Mouse (Mus musculus): Measurements from ENCODE around the gene Hoxb9. TPM values are rescaled to one million over a fixed set of nuclear protein-coding genes. Genes with fewer than 3 reads are reported as not detected.
A peak's percentile ranks its signal among the peaks of the same experiment; 100 is the strongest.

Gene Hoxb9
- polyA plus RNA-seq, 1 experiment from 2014 or later, result 72.9 TPM

DNA sequence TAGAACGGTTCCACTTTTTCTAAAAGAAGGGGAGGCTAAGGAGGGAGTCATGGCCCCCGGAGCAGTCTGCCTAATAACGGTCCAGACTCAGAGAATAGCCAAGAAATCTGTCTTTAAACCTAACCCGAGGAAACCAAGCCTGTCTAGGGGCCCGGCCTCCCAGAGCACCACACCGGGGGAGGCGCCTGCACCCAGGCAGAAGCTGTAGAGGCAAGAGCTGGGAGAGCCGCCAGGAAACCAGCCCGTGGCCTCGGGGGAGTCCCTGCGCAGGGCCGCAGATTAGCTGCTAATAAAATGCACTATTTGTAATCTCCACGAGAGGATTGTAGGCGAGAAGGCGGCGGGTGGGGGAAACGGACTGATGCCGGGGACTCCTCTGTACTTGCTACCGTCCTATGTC is 1.4 kb upstream of the Hoxb9 start:
- ATAC-seq (ENCODE audit: low read depth), result peak; percentile 40
- no peaks in the 10 kb centered on the region for H3K9me3 ChIP-seq
- H3K4me1 ChIP-seq (replicated peaks), result peaks cover 83% of the 10 kb centered on the region
- H3K36me3 ChIP-seq, result 0 out of 2 replicates have a peak, but pooled peaks cover 2% of the 10 kb centered on the region
- H3K4me3 ChIP-seq, result peak overlapping the region; percentile 99
- peak overlapping the region; percentile 96 for H3K4me2 ChIP-seq
- peak overlapping the region; percentile 100 for H3K9ac ChIP-seq
- peaks cover 14% of the 10 kb centered on the region for H3K27me3 ChIP-seq
- WGBS, result under 1% methylated on average over 19 of the region's 19 CpGs
- H3K27ac ChIP-seq (replicated peaks), result peak overlapping the region; percentile 100

GRCm38 (mm10) chr11:96271541-96272011 is 319 bp downstream of the Hoxb9 start:
- Histone ChIP-seq H3K4me3 (peak overlapping the region; percentile 99), H3K27ac (replicated peaks) (peak overlapping the region; percentile 100), H3K4me2 (peak overlapping the region; percentile 96), H3K9ac (peak overlapping the region; percentile 100), H3K36me3 (no peaks in the 10 kb centered on the region), H3K9me3 (no peaks in the 10 kb centered on the region), H3K4me1 (replicated peaks) (peaks cover 83% of the 10 kb centered on the region), H3K27me3 (peaks cover 5% of the 10 kb centered on the region)
- ATAC-seq (ENCODE audit: low read depth), result peak; percentile 7; the same call in 1 of the 2 replicates
- WGBS, result under 1% methylated on average over 52 of the region's 52 CpGs

DNA sequence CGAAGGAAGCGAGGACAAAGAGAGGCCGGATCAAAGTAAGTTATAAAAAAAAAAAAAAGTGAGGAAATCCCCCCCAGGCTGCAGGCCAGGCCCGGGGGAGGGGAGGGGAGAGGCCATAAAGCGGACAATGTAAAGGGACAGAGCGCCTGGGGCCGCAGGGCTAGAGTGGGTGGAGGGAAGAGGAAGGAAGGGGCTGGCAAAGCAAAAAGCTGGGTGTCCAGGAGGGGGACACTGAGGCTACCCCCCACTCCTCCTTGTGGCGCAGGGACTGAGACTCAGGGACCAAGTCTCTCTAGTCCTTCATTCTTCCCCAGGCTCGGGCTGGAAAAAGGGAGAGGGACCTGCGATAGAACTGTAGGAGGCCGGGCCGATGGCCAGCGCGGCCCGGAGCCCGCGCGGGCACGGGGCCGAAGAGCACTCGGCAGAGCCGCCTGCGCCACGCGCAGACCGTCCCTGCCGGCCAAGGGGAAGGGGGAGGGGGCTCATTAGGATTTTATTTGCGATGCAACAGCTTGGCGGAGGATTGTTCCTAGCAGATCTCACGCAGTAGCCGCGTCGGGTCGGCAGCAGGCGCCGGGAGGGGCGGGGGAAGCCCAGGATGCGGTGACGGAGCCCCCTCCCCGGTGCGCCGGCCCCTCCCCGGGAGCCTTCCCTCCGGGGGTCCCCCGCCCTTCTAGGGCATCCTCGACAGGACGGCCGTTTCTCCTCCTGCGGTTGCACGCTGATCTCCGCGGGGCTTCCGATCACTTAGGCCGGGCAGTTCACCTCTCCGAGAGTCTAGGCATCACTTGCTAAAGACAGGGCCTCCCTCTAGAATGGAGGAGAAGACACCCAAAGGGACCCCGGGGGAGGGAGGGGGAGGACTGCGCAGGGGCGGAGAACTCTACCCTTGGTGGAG is 1.0 kb downstream of the Hoxb9 start:
- peak overlapping the region; percentile 99 for H3K4me3 ChIP-seq
- H3K27ac ChIP-seq (replicated peaks), result peak overlapping the region; percentile 100
- no peaks in the 10 kb centered on the region for H3K36me3 ChIP-seq
- peak; percentile 29 for ATAC-seq (ENCODE audit: low read depth)
- peak overlapping the region; percentile 100 for H3K9ac ChIP-seq
- H3K4me1 ChIP-seq (replicated peaks), result peaks cover 84% of the 10 kb centered on the region
- peak overlapping the region; percentile 96 for H3K4me2 ChIP-seq
- WGBS, result under 1% methylated on average over 48 of the region's 58 CpGs
- H3K27me3 ChIP-seq, result no peaks in the 10 kb centered on the region; the same call in 1 of the 2 replicates
- H3K9me3 ChIP-seq, result no peaks in the 10 kb centered on the region

DNA sequence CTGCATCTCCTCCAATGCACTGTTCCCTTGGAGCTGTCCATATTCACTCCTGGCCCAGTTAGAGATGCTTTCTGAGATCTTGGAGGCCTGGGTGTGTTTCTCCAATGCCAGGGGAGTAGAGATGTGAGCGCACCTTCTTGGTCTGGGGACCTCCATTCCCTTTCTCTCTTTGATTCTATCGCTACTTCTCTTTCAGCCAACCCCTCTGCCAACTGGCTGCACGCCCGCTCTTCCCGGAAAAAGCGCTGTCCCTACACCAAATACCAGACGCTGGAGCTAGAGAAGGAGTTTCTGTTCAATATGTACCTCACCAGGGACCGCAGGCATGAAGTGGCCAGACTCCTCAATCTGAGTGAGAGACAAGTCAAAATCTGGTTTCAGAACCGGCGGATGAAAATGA is 3.2 kb downstream of the Hoxb9 start:
- H3K4me3 ChIP-seq, result peak overlapping the region; percentile 99
- 5% methylated on average over 10 of the region's 10 CpGs for WGBS
- H3K27ac ChIP-seq (replicated peaks), result peak overlapping the region; percentile 100
- H3K27me3 ChIP-seq, result no peaks in the 10 kb centered on the region
- no peaks in the 10 kb centered on the region for H3K36me3 ChIP-seq
- peak overlapping the region; percentile 96 for H3K4me2 ChIP-seq
- peaks cover 88% of the 10 kb centered on the region for H3K4me1 ChIP-seq (replicated peaks)
- peak overlapping the region; percentile 100 for H3K9ac ChIP-seq
- ATAC-seq (ENCODE audit: low read depth), result no peak
- H3K9me3 ChIP-seq, result no peaks in the 10 kb centered on the region

DNA sequence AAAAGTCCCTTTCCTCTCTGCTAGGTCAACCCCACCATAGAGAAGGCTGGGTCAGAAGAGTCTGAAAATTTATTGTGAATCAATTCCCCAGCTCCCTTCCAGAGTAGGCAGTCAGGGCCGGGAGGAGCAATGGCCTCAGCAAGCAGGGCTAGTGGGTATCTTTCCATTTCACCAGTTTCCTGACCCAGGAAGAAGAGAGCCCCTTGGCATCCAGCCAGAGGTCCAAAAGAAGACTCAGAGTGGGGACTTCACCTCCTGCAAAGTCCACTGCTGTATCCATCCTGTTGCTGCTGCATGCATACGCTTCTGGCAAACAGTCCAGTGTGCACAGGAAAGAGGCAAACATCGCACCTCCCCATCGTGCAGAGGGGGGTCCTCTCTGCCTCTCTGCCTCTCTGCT is 4.6 kb downstream of the Hoxb9 start:
- Histone ChIP-seq H3K27me3 (no peaks in the 10 kb centered on the region), H3K4me1 (replicated peaks) (peaks cover 87% of the 10 kb centered on the region), H3K36me3 (no peaks in the 10 kb centered on the region), H3K4me3 (peak overlapping the region; percentile 99), H3K27ac (replicated peaks) (peak overlapping the region; percentile 100), H3K4me2 (peak overlapping the region; percentile 96), H3K9ac (peak overlapping the region; percentile 100), H3K9me3 (no peaks in the 10 kb centered on the region)
- no peak for ATAC-seq (ENCODE audit: low read depth)
- WGBS, result 10% methylated on average over 4 of the region's 4 CpGs

GRCm38 (mm10) chr11:96277151-96278044 is 6.1 kb downstream of the Hoxb9 start:
- peak overlapping the region; percentile 100 for H3K9ac ChIP-seq
- H3K4me2 ChIP-seq, result peak overlapping the region; percentile 96
- no peak for ATAC-seq (ENCODE audit: low read depth)
- H3K9me3 ChIP-seq, result no peaks in the 10 kb centered on the region
- 1% methylated on average over 35 of the region's 35 CpGs for WGBS
- peak overlapping the region; percentile 99 for H3K4me3 ChIP-seq
- H3K27me3 ChIP-seq, result no peaks in the 10 kb centered on the region
- peaks cover 90% of the 10 kb centered on the region for H3K4me1 ChIP-seq (replicated peaks)
- no peaks in the 10 kb centered on the region for H3K36me3 ChIP-seq
- H3K27ac ChIP-seq (replicated peaks), result peak overlapping the region; percentile 100

DNA sequence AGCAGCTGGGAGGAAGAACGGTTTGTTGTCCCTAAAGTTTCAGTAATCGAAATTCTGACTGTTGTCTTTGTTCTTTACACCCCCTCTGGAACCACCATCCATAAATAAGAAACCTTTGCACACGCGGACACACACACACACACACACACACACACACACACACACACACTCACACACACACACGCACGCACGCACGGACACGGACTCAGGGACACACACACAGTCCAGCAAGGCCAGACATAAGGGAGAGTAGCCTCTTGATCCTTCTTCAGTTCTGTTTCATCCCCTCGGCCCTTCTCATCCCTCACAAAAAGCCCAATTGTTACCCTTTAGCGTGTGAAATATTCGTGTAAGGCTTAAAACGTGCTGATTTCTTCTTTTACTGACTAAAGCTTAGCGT is 7.1 kb downstream of the Hoxb9 start:
- no peak for ATAC-seq (ENCODE audit: low read depth)
- WGBS, result 1% methylated on average over 14 of the region's 14 CpGs
- H3K4me3 ChIP-seq, result peak overlapping the region; percentile 99
- peak overlapping the region; percentile 100 for H3K27ac ChIP-seq (replicated peaks)
- H3K36me3 ChIP-seq, result no peaks in the 10 kb centered on the region
- peaks cover 81% of the 10 kb centered on the region for H3K4me1 ChIP-seq (replicated peaks)
- peak overlapping the region; percentile 100 for H3K9ac ChIP-seq
- H3K4me2 ChIP-seq, result peak overlapping the region; percentile 96
- no peaks in the 10 kb centered on the region for H3K27me3 ChIP-seq
- H3K9me3 ChIP-seq, result no peaks in the 10 kb centered on the region

DNA sequence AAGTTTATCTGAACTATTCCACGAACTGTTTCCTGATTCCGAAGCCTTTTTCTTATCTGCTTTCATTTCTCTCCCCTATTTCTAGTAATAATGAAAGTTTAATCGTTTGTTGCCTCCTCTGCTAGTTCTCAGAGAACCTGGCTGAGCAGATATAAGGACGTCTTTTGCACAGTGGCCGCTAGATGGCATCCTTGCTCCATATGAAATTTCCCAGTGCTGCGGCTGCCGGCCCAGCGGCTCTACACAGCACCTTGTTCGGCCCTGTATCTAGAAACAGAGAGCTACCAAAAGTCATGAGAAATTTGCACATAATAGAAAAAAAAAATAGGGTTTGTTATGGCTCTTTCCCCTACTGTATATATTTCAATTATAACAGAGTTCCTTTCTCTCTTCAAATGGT is 7.5 kb downstream of the Hoxb9 start:
- peak overlapping the region; percentile 100 for H3K9ac ChIP-seq
- no peaks in the 10 kb centered on the region for H3K9me3 ChIP-seq
- H3K27me3 ChIP-seq, result no peaks in the 10 kb centered on the region
- peak overlapping the region; percentile 99 for H3K4me3 ChIP-seq
- H3K36me3 ChIP-seq, result no peaks in the 10 kb centered on the region
- WGBS, result 0% methylated on average over 9 of the region's 9 CpGs
- ATAC-seq (ENCODE audit: low read depth), result peak; percentile 60
- H3K4me2 ChIP-seq, result peak overlapping the region; percentile 96
- peak overlapping the region; percentile 100 for H3K27ac ChIP-seq (replicated peaks)
- H3K4me1 ChIP-seq (replicated peaks), result peaks cover 77% of the 10 kb centered on the region

GRCm38 (mm10) chr11:96279421-96280233 is 8.4 kb downstream of the Hoxb9 start:
- no peak for ATAC-seq (ENCODE audit: low read depth)
- Histone ChIP-seq H3K9ac (peak overlapping the region; percentile 100), H3K36me3 (peaks cover 6% of the 10 kb centered on the region; the same call in 1 of the 2 replicates), H3K27me3 (no peaks in the 10 kb centered on the region), H3K4me2 (peak overlapping the region; percentile 96), H3K4me1 (replicated peaks) (peaks cover 68% of the 10 kb centered on the region), H3K27ac (replicated peaks) (peak overlapping the region; percentile 100), H3K9me3 (no peaks in the 10 kb centered on the region), H3K4me3 (peak overlapping the region; percentile 99)
- 3% methylated on average over 31 of the region's 31 CpGs for WGBS

DNA sequence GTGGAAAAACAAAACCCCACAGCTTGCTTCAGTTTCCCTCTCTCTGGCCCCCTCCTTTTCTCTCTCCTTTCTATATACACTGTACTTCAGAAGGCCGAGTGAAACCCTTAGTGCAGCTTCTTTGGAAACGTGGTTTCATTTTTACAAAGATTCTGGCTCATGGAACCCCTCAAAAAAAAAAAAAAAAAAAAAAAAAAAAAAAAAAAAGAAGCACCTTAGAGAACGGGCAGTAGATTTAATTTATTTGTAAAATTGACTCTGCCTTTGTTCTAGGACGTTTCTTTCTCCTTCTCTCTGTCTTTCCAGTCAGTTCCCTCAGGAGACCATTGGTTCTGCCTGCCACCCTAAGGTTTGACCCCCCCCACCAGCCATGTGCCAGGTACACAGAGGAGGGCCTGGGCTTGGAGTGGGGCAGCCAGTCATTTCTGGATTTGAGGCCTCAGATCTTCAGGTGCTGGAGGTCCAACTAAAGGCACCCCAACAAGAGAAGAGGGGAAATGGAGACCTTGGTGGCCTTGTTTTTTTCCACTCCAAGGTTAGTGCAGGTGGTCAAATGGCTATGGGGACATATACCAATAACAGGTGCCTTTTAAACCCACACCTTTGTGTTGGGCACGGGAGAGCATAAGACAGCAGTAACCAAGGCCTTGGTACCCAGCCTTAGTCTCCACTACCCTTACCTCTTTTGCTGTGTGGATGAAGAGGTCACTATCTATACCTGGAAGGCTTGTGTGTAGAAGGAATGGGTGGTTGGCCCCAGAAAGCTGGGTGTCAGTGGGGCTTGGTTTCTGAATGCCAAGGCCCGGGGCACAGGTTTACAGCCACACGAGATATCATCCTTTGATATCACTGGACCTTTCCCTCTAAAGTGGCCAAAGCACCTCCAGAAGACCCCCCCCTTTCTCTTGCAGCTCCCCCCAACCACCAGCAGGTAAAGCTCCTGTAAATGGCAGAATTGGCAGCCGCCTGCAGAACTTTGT is 9.4 kb downstream of the Hoxb9 start:
- Histone ChIP-seq H3K27me3 (no peaks in the 10 kb centered on the region), H3K9me3 (no peaks in the 10 kb centered on the region), H3K9ac (peak overlapping the region; percentile 100), H3K27ac (replicated peaks) (peak overlapping the region; percentile 100), H3K36me3 (peaks cover 7% of the 10 kb centered on the region; the same call in 1 of the 2 replicates), H3K4me3 (peak overlapping the region; percentile 99), H3K4me2 (peak overlapping the region; percentile 96), H3K4me1 (replicated peaks) (peaks cover 58% of the 10 kb centered on the region)
- 8% methylated on average over 8 of the region's 8 CpGs for WGBS
- ATAC-seq (ENCODE audit: low read depth), result no peak
